Mouse (Mus musculus): ENCODE results near the gene Pisd.

Gene Pisd

GRCm38 (mm10) chr5:32706226-32706780, 79.1 kb downstream of the Pisd start:
- no peak for DNase-seq

- DNase-seq, result no peak
Observed at GRCm38 (mm10) chr5:32697208-32697867, 88.1 kb downstream of the Pisd start.

- DNase-seq, result no peak
Observed at GRCm38 (mm10) chr5:32693411-32693810, 92.0 kb downstream of the Pisd start.
